Comparison of ENCODE assay signal across 14 mouse cellular contexts in the genomic region with DNA sequence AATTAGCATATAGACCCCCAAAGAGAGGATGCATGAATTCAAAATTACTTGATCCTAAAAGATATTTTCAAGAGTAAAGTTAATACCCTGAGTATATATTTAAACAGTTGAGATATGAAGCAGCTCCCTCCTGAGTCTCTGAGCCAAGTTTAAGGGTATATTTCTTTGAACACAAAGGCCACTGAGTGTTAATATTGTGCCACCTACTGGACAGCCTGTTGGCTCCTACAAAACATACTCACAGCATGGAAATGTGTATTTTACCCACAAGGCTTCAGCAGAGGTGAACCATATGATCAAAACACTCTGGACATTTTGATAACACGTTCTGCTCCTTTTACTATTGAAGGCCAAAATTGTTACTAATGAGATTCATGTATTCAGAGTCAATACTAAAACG. TPM values are rescaled to one million over a fixed set of nuclear protein-coding genes. Genes with fewer than 3 reads are reported as not detected.
A peak's percentile ranks its signal among the peaks of the same experiment; 100 is the strongest.
DNase-seq lines count a peak whose midpoint lies in the region; ATAC-seq lines count a peak whose summit lies in the region.
"Had no signal": no experiment of that assay in that cellular context is flagged by ENCODE, and none has a peak within 500 bp of the region (broad histone marks: within the 10 kb centered on the region; RNA-seq: fewer than 3 reads in every experiment).

No protein-coding gene starts in this region.

- no peaks in the 10 kb centered on the region for H3K4me1 ChIP-seq in hindbrain, embryonic 11.5 days (replicated peaks; ENCODE audit: control insufficient read depth, insufficient read depth, low read length)
- no peaks in the 10 kb centered on the region for H3K4me1 ChIP-seq in hindbrain, embryonic 13.5 days (replicated peaks)
- H3K4me1 ChIP-seq: heart, embryonic 12.5 days had no signal

- 0 out of 2 replicates have a peak, but pooled peaks have one; percentile 51 for ATAC-seq in hindbrain, embryonic 11.5 days (ENCODE audit: low FRiP score)
- ATAC-seq in hindbrain, embryonic 13.5 days (ENCODE audit: low FRiP score), result no peak
- ATAC-seq in megakaryocyte-erythroid progenitor cell, adult 5-6 weeks (replicated peaks; ENCODE audit: low FRiP score, low TSS enrichment, poor library complexity, severe bottlenecking), result peak; percentile 84
- ATAC-seq: forebrain, postnatal 0 days had no signal

- H3K9ac ChIP-seq in hindbrain, embryonic 11.5 days (ENCODE audit: low read depth, low read length), result no peak overlapping the region
- H3K9ac ChIP-seq in hindbrain, embryonic 13.5 days, result no peak overlapping the region
- H3K9ac ChIP-seq: forebrain, postnatal 0 days; heart, embryonic 12.5 days had no signal

- no peaks in the 10 kb centered on the region for H3K36me3 ChIP-seq in hindbrain, embryonic 11.5 days (ENCODE audit: control insufficient read depth, insufficient read depth, low read length)
- no peaks in the 10 kb centered on the region for H3K36me3 ChIP-seq in hindbrain, embryonic 13.5 days
- H3K36me3 ChIP-seq: G1E; heart, embryonic 12.5 days had no signal

- no peak overlapping the region for H3K4me2 ChIP-seq in hindbrain, embryonic 11.5 days (replicated peaks; ENCODE audit: low read depth, low read length)
- H3K4me2 ChIP-seq in hindbrain, embryonic 13.5 days, result no peak overlapping the region
- H3K4me2 ChIP-seq: heart, embryonic 12.5 days had no signal

- H3K27ac ChIP-seq in hindbrain, embryonic 11.5 days (ENCODE audit: low read depth, low read length), result no peak overlapping the region
- H3K27ac ChIP-seq in hindbrain, embryonic 13.5 days, result no peak overlapping the region

- no peaks in the 10 kb centered on the region for H3K9me3 ChIP-seq in hindbrain, embryonic 11.5 days (ENCODE audit: control insufficient read depth, low read length)
- H3K9me3 ChIP-seq in hindbrain, embryonic 13.5 days, result no peaks in the 10 kb centered on the region
- H3K9me3 ChIP-seq: G1E; heart, embryonic 12.5 days had no signal

- H3K4me3 ChIP-seq in hindbrain, embryonic 11.5 days (ENCODE audit: low read depth, low read length), result no peak overlapping the region
- no peak overlapping the region for H3K4me3 ChIP-seq in hindbrain, embryonic 13.5 days
- H3K4me3 ChIP-seq: heart, embryonic 12.5 days had no signal

- 31% methylated on average over 2 of the region's 2 CpGs for WGBS in hindbrain, embryonic 11.5 days
- WGBS in hindbrain, embryonic 13.5 days, result 42% methylated on average over 2 of the region's 2 CpGs

- H3K27me3 ChIP-seq in hindbrain, embryonic 11.5 days (ENCODE audit: control insufficient read depth, insufficient read depth, low read length), result no peaks in the 10 kb centered on the region
- no peaks in the 10 kb centered on the region for H3K27me3 ChIP-seq in hindbrain, embryonic 13.5 days
- H3K27me3 ChIP-seq: heart, embryonic 12.5 days had no signal

- DNase-seq in hindbrain, embryonic 11.5 days (ENCODE audit: low spot score), result peak; percentile 39
- peak; percentile 6 for DNase-seq in lung, postnatal 36 days
- DNase-seq in lung, postnatal 10 days, result no peak
- peak; percentile 46 for DNase-seq in NIH3T3 (ENCODE audit: low read depth)
- DNase-seq in frontal cortex, postnatal 14 days (ENCODE audit: low spot score in 2 of 2), result no peak
- no peak for DNase-seq in layer of hippocampus, adult 9-11 months
- DNase-seq: cerebellum, postnatal 25 days; forebrain, postnatal 0 days; kidney, adult 9 months; lung, adult 2 months had no signal

RNA-seq across cellular contexts. Expression of a gene that starts 19.0 kb away (rescaled TPM):
- polyA plus RNA-seq in hindbrain, embryonic 11.5 days (2014; fragmentation: Nextera tagmentation; extraction: Ambion mirVana), result 0.88 and 1.1 TPM in 2 replicates
- polyA plus RNA-seq in hindbrain, embryonic 13.5 days (2015; fragmentation: Nextera tagmentation; extraction: Ambion mirVana), result 4.8 and 5.4 TPM in 2 replicates
- not detected in 2 replicates for total RNA-seq in megakaryocyte-erythroid progenitor cell, adult 5-6 weeks (2014; fragmentation: Nextera tagmentation)
- not detected in 2 replicates for total RNA-seq in megakaryocyte-erythroid progenitor cell, adult 5-6 weeks (2017)
- total RNA-seq: G1E had no signal
- polyA plus RNA-seq: G1E had no signal

Comparison
In these comparisons a context has a peak if more than half of its experiments do, and no peak if none do; other contexts are left out.
1. DNase-seq: peak in hindbrain, embryonic 11.5 days (single experiment), lung, postnatal 36 days (single experiment) and NIH3T3 (single experiment); none in lung, postnatal 10 days (single experiment), frontal cortex, postnatal 14 days (0 of 2) and layer of hippocampus, adult 9-11 months (single experiment).